Mouse (Mus musculus) heart, embryonic 13.5 days (tissue): Measurements from ENCODE around the gene Celsr3. TPM values are rescaled to one million over a fixed set of nuclear protein-coding genes. Genes with fewer than 3 reads are reported as not detected.

Source experiments
- ATAC-seq: fragments of 200-750 bp; cut with Nextera tagmentation; 2 replicates; pipeline ENCODE4 v1.8.0; 2017; ENCODE audit warnings: moderate TSS enrichment; ENCODE audit not compliant: insufficient number of reproducible peaks, low FRiP score, low TSS enrichment; ENCODE audit errors: extremely low read depth
- H3K27ac ChIP-seq: fragments of 300-500 bp; sonication (generic); replicated peaks from 2 replicates; pipeline ENCODE4 v1.5.1; 2015; ENCODE audit warnings: moderate library complexity, mild to moderate bottlenecking, inconsistent platforms
- H3K27me3 ChIP-seq: fragments of 300-500 bp; sonication (generic); replicated peaks from 2 replicates; pipeline ENCODE4 v1.6.1; 2015; ENCODE audit warnings: mild to moderate bottlenecking, inconsistent platforms
- H3K36me3 ChIP-seq: fragments of 300-500 bp; sonication (generic); 2 replicates; pipeline ENCODE4 v1.6.1; 2015; ENCODE audit warnings: mild to moderate bottlenecking, inconsistent platforms
- H3K4me1 ChIP-seq: fragments of 300-500 bp; sonication (generic); 2 replicates; pipeline ENCODE4 v1.6.1; 2015; ENCODE audit warnings: inconsistent platforms
- H3K4me2 ChIP-seq: fragments of 300-500 bp; sonication (generic); 2 replicates; pipeline ENCODE4 v1.6.1; 2015; ENCODE audit warnings: inconsistent platforms, mild to moderate bottlenecking, moderate library complexity
- H3K4me3 ChIP-seq: fragments of 300-500 bp; sonication (generic); 2 replicates; pipeline ENCODE4 v1.5.1; 2015; ENCODE audit warnings: moderate library complexity, mild to moderate bottlenecking, inconsistent platforms
- H3K9ac ChIP-seq: fragments of 300-500 bp; sonication (generic); 2 replicates; pipeline ENCODE4 v1.6.1; 2015; ENCODE audit warnings: inconsistent platforms, mild to moderate bottlenecking, moderate library complexity
- H3K9me3 ChIP-seq: fragments of 300-500 bp; sonication (generic); 2 replicates; pipeline ENCODE4 v1.6.1; 2016; ENCODE audit warnings: inconsistent platforms
- WGBS: fragments of 180-500 bp; shearing (Covaris S2); methylation state at CpG from one replicate; pipeline ENCODE4 v1.1.7; 2015; ENCODE audit warnings: mixed read lengths; 5-methylcytosine and 5-hydroxymethylcytosine counted together
- polyA plus RNA-seq: library from polyadenylated mRNA; unstranded; fragments of >200 nt; fragmentation: Nextera tagmentation; extraction: Ambion mirVana; gene quantifications from 2 replicates; pipeline ENCODE4 v1.2.1, GENCODE M21; 2015

The Celsr3 gene
- polyA plus RNA-seq, result 0.09 and 0.10 TPM in 2 replicates

DNA sequence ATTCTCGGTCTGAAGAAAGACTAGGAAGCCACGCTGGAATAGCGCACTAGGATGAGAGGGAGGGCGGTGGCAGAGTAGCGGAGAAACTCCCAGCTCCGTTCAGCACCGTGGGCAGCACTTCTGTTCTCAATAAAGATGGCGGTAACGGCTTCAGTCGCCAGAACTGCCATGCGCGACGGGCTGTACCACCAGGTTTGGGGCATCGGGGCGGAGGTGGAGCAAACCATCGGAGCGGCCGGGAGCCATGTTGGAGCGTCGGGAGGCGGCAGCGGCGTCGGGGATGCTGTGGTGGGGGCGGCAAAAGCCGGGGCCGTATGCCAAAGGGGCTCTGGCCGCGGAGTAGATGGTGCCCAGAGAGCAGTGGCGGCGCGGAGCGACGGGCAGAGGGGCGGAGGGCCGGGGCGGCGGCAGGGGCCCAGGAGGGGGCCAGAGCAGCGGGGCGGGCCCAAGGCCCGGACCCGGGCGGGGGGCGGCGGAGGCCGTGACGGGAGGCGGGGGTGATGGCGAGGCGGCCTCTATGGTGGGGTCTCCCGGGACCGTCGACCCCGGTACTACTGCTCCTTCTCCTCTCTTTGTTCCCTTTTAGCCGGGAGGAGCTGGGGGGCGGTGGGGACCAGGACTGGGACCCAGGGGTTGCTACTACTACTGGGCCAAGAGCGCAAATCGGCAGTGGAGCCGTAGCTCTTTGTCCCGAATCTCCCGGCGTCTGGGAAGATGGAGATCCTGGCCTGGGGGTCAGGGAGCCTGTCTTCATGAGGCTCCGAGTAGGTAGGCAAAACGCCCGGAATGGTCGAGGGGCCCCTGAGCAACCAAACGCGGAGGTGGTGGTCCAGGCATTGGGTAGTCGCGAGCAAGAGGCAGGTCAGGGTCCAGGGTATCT, at the start of gene Celsr3:
TSS of gene Celsr3 (plus strand) at position 501 of the 880 bp plus-strand sequence.
- peaks cover 14% of the 10 kb centered on the region for H3K4me1 ChIP-seq
- H3K4me2 ChIP-seq, result peak within 1 kb of the TSS; percentile 77
- no peak within 1 kb of the TSS for H3K9ac ChIP-seq
- H3K36me3 ChIP-seq, result no peaks in the 10 kb centered on the region
- no peaks in the 10 kb centered on the region for H3K9me3 ChIP-seq
- H3K27me3 ChIP-seq, result peaks cover 91% of the 10 kb centered on the region
- H3K4me3 ChIP-seq, result peak within 1 kb of the TSS; percentile 51
- WGBS, result 2% methylated on average over 67 of the region's 70 CpGs
- no peak for ATAC-seq
- H3K27ac ChIP-seq, result no peak within 1 kb of the TSS

DNA sequence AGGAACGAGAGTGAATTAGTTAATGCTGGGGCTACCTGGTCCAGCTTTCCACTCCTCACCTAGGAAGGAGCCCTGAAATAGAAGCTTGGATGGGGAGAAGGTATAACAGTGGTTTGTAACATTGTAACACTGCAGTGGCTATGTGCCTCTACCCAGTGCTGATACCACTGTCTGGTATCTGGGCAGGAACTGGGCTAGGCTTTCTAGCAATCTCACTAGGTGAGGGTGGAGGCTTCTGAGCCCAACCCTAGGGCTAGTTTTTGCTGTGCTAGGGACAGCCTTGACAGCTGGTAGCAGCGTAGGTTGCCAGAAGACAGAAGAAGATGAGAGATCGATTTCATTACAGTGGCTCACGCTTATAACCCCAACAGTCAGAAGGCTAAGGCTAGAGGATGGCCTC, 49.5 kb upstream of the Celsr3 start:
- no peak overlapping the region for H3K4me2 ChIP-seq
- no peak for ATAC-seq
- H3K36me3 ChIP-seq, result no peaks in the 10 kb centered on the region
- no peak overlapping the region for H3K27ac ChIP-seq
- peaks cover 11% of the 10 kb centered on the region for H3K9me3 ChIP-seq
- H3K4me3 ChIP-seq, result no peak overlapping the region
- WGBS, result 76% methylated on average over 4 of the region's 4 CpGs
- H3K9ac ChIP-seq, result no peak overlapping the region
- 0 out of 2 replicates have a peak, but pooled peaks cover 2% of the 10 kb centered on the region for H3K27me3 ChIP-seq
- H3K4me1 ChIP-seq, result peaks cover 9% of the 10 kb centered on the region

DNA sequence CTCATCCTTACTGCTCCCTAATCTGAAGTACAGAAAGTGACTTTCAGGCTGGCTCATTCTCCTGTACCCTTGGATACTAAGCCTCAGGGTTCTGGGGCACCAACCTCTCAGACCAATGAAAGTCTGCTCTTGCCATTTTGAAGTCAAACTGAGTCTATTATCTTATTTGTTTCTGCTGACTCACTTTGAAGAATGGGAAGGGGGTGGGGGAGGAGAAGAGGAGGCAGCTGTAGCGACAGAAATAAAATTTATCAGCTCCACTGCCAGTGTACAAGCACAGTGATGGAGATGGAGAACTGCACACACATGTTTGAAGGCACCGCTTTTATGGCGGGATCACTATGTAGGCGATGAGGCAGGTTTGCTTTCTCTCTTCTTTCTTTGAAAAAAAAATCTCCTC, 48.8 kb upstream of the Celsr3 start:
- ATAC-seq, result no peak
- no peaks in the 10 kb centered on the region for H3K36me3 ChIP-seq
- H3K27ac ChIP-seq, result no peak overlapping the region
- H3K9me3 ChIP-seq, result peaks cover 9% of the 10 kb centered on the region
- no peaks in the 10 kb centered on the region for H3K27me3 ChIP-seq
- 66% methylated on average over 4 of the region's 4 CpGs for WGBS
- H3K9ac ChIP-seq, result no peak overlapping the region
- no peak overlapping the region for H3K4me2 ChIP-seq
- H3K4me3 ChIP-seq, result no peak overlapping the region
- H3K4me1 ChIP-seq, result peaks cover 12% of the 10 kb centered on the region

DNA sequence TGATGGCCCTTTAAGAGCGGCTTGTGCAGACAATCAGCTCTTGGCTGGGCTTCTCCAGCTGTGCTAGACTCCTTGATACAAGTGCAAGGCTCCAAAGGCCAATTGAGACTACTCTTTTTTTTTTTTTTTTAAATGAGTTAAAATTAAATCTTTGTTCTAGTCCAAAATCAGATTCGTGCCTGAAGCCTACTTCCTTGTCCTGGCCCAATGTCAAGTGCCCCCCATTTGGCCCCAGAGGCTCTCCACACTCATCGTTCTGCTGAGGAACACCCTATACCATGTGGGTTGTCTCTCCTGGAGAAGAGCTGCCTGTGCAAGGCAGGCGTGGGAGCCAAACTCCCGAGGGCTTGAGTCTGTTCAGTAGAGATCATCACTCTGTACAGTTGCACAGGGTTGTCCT, 45.2 kb upstream of the Celsr3 start:
- WGBS, result 49% methylated on average over 5 of the region's 5 CpGs
- peaks cover 28% of the 10 kb centered on the region for H3K4me1 ChIP-seq
- peaks cover under 1% of the 10 kb centered on the region; the same call in 1 of the 2 replicates for H3K36me3 ChIP-seq
- H3K4me3 ChIP-seq, result no peak overlapping the region
- H3K4me2 ChIP-seq, result no peak overlapping the region
- H3K27ac ChIP-seq, result no peak overlapping the region
- H3K9ac ChIP-seq, result no peak overlapping the region
- H3K9me3 ChIP-seq, result no peaks in the 10 kb centered on the region
- no peak for ATAC-seq
- H3K27me3 ChIP-seq, result no peaks in the 10 kb centered on the region

DNA sequence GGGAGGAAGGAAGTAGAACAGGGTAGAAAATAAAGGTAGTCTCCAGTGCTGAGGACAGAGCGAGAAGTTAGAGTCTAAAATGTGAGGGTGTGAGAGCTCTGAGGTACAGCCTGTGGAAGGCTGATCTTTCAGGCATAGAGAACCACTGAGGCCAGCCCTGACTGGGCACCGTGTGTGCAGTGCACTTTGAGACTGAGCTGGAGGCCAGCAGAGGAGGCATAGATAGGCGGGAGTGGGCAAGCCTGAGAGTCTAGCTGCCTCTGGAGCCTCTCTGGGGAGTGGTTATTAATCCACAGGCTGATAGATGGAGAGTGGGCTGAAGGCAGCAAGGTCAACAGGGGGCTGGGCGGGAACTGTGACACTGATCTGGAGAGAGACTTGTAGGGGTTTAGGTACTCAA, 44.2 kb upstream of the Celsr3 start:
- H3K27ac ChIP-seq, result no peak overlapping the region
- H3K4me2 ChIP-seq, result no peak overlapping the region
- WGBS, result 49% methylated on average over 4 of the region's 4 CpGs

GRCm38 (mm10) chr9:108782836-108783547, 43.1 kb upstream of the Celsr3 start:
- ATAC-seq, result no peak; the same call in 1 of the 2 replicates
- WGBS, result 33% methylated on average over 9 of the region's 9 CpGs
- H3K4me3 ChIP-seq, result peak overlapping the region; percentile 90
- H3K27ac ChIP-seq, result peak overlapping the region; percentile 39; the same call in 1 of the 2 replicates
- peak overlapping the region; percentile 99 for H3K9ac ChIP-seq
- peaks cover 47% of the 10 kb centered on the region for H3K4me1 ChIP-seq
- H3K9me3 ChIP-seq, result no peaks in the 10 kb centered on the region
- H3K27me3 ChIP-seq, result no peaks in the 10 kb centered on the region
- H3K36me3 ChIP-seq, result peaks cover 12% of the 10 kb centered on the region
- peak overlapping the region; percentile 88 for H3K4me2 ChIP-seq

More for the DNA sequence above, 44.2 kb upstream of the Celsr3 start:
- ATAC-seq, result no peak
- Histone ChIP-seq H3K27me3 (no peaks in the 10 kb centered on the region), H3K36me3 (peaks cover 7% of the 10 kb centered on the region), H3K4me3 (no peak overlapping the region), H3K9ac (no peak overlapping the region), H3K9me3 (no peaks in the 10 kb centered on the region), H3K4me1 (peaks cover 37% of the 10 kb centered on the region)

GRCm38 (mm10) chr9:108783548-108784463, 42.3 kb upstream of the Celsr3 start, which contains the start of gene Ip6k2:
Ip6k2 (plus strand) TSS chr9:108783796.
- Histone ChIP-seq H3K27me3 (no peaks in the 10 kb centered on the region), H3K9me3 (no peaks in the 10 kb centered on the region), H3K4me1 (peaks cover 55% of the 10 kb centered on the region), H3K36me3 (peaks cover 12% of the 10 kb centered on the region), H3K4me2 (peak within 1 kb of the TSS; percentile 88), H3K4me3 (peak within 1 kb of the TSS; percentile 90), H3K27ac (peak within 1 kb of the TSS; percentile 88), H3K9ac (peak within 1 kb of the TSS; percentile 99)
- ATAC-seq, result peak; percentile 93
- under 1% methylated on average over 56 of the region's 56 CpGs for WGBS

DNA sequence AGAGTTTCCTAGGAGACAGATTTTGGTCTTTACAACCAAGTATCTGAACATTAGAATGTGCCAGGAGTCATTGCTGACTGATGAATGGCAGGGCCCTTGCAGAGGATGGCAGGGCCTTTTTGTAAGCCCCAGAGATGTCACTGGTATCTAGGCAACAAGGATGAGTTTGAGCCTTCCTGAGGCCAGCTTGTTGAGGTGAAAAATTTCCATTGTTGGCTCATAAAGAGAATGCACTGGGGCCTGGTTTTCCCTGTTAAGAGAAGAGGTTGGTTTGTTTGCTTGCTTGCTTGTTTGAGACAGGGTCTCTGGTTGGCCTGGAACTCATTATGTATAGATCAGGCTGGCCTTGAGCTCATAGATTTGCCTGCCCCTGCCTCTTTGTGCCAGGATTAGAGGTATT, 40.7 kb upstream of the Celsr3 start:
- no peaks in the 10 kb centered on the region for H3K9me3 ChIP-seq
- peak overlapping the region; percentile 51 for H3K9ac ChIP-seq
- H3K4me1 ChIP-seq, result peaks cover 71% of the 10 kb centered on the region
- no peak for ATAC-seq
- no peaks in the 10 kb centered on the region for H3K27me3 ChIP-seq
- H3K4me3 ChIP-seq, result peak overlapping the region; percentile 90
- no peak overlapping the region for H3K27ac ChIP-seq
- H3K36me3 ChIP-seq, result peaks cover 12% of the 10 kb centered on the region
- H3K4me2 ChIP-seq, result peak overlapping the region; percentile 88

DNA sequence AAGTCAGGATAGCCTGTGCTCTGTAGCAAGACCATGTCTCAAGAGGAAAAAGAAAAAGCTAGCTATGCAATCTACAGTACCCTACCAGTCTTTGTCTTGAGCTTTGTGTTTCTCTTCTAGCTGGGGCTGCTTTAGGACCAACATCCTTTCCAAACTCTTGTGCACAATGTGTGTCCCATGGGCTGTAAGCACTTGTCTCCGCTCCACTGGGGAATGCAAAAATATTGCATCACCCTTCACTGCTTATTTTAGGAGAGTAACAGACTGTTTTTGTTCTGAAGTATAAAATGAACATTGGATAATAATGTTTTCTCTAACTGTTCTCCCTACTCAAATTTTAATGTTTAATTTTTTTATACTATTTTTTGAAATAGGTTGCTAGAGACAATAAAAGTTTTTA, 39.6 kb upstream of the Celsr3 start:
- Histone ChIP-seq H3K9ac (no peak overlapping the region), H3K27ac (no peak overlapping the region), H3K4me2 (peak overlapping the region; percentile 88; the same call in 1 of the 2 replicates), H3K4me3 (no peak overlapping the region), H3K9me3 (no peaks in the 10 kb centered on the region), H3K36me3 (peaks cover 12% of the 10 kb centered on the region), H3K4me1 (peaks cover 78% of the 10 kb centered on the region), H3K27me3 (no peaks in the 10 kb centered on the region)
- ATAC-seq, result no peak
- WGBS, result 84% methylated on average over 1 of the region's 1 CpGs

DNA sequence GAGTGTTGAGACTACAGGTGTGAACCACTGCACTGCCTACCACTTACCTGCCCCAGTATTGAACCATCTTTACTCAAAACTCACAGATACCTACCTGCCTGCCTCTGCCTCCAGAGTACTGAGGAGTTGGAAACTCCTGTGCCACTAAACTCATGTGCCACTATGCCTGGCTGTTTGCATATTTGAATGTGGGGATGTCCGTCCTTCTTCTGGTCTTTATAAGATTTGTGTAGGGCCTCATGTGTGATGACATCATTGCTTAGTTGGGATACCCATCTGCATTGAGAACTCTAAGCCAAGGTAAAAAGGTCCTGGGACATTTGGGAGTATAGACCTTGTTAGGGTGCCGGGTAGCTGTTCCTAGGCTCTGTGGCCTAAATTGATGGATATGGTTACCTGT, 39.0 kb upstream of the Celsr3 start:
- Histone ChIP-seq H3K9me3 (no peaks in the 10 kb centered on the region), H3K36me3 (peaks cover 12% of the 10 kb centered on the region), H3K4me3 (no peak overlapping the region), H3K27ac (no peak overlapping the region), H3K4me2 (no peak overlapping the region), H3K9ac (no peak overlapping the region), H3K27me3 (no peaks in the 10 kb centered on the region), H3K4me1 (peaks cover 81% of the 10 kb centered on the region)
- ATAC-seq, result no peak
- WGBS, result 92% methylated on average over 2 of the region's 2 CpGs
